Mouse (Mus musculus) CH12.LX (cell line): ENCODE measurements around the gene Gatad1.

Source experiments
- CTCF ChIP-seq, 2 experiments: IDR thresholded peaks in 1 of 2; conservative IDR thresholded peaks in 1 of 2; 2 replicates each; pipeline ENCODE4 v1.5.1; 2011 to 2012; ENCODE audit warnings: low read depth in 2 of 2, low read length in 2 of 2, improper control_type of control experiment in 1 of 2, inconsistent platforms in 1 of 2, mild to moderate bottlenecking in 1 of 2, moderate library complexity in 1 of 2
- ETS1 ChIP-seq: conservative IDR thresholded peaks from 2 replicates; pipeline ENCODE4 v1.6.1; 2012; ENCODE audit warnings: low read depth, mild to moderate bottlenecking, inconsistent platforms, low read length, improper control_type of control experiment, moderate library complexity
- KAT2A ChIP-seq: IDR thresholded peaks from 2 replicates; pipeline ENCODE4 v1.6.1; 2012; ENCODE audit warnings: low read length, improper control_type of control experiment, inconsistent platforms; ENCODE audit not compliant: insufficient replicate concordance
- NELFE ChIP-seq: IDR thresholded peaks from 2 replicates; pipeline ENCODE4 v1.6.1; 2011; ENCODE audit warnings: low read depth, low read length, improper control_type of control experiment
- NRF1 ChIP-seq: IDR thresholded peaks from 2 replicates; pipeline ENCODE4 v1.6.1; 2014; ENCODE audit warnings: low read depth, mild to moderate bottlenecking, inconsistent platforms, low read length, improper control_type of control experiment, moderate library complexity
- POLR2A ChIP-seq: IDR thresholded peaks from 2 replicates; pipeline ENCODE4 v1.6.1; 2011; ENCODE audit warnings: low read depth, mild to moderate bottlenecking, improper control_type of control experiment, low read length
- UBTF ChIP-seq: IDR thresholded peaks from 2 replicates; pipeline ENCODE4 v1.6.1; 2012; ENCODE audit warnings: low read depth, mild to moderate bottlenecking, inconsistent platforms, low read length, improper control_type of control experiment, moderate library complexity

DNA sequence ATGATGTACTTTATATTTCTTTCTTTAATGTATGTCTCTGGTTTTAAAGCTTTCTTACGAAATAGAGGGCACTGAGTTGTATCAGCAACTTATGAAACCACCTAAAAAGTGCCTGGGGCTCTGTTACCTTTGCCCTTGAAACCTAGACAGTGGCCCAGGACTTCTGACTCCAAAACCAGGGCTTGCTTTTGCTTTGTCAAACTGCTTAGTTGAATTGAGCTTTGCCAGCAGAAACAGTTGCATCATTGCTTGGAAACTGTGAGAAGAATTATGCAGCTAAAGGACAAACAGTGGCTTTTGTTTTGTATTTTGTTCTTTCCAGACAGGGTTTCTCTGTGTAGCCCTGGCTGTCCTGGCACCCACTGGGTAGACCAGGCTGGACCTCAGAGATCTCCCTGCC lies 56.7 kb downstream of the Gatad1 start:
- TF ChIP-seq POLR2A (no peak), CTCF (conservative IDR thresholded peaks at IDR 0.05 in 1 of 2, IDR thresholded peaks at IDR 0.05 in 1 of 2; ENCODE audit: low read depth in 2 of 2, low read length in 2 of 2) (no peak), UBTF (no peak), NRF1 (no peak), KAT2A (no peak), ETS1 (no peak), NELFE (no peak)
